Mouse (Mus musculus): ENCODE measurements around the gene Mael. TPM values are rescaled to one million over a fixed set of nuclear protein-coding genes. Genes with fewer than 3 reads are reported as not detected.
A peak's percentile ranks its signal among the peaks of the same experiment; 100 is the strongest.

Mael gene
- total RNA-seq, 2 experiments from 2014 or later = not detected

DNA sequence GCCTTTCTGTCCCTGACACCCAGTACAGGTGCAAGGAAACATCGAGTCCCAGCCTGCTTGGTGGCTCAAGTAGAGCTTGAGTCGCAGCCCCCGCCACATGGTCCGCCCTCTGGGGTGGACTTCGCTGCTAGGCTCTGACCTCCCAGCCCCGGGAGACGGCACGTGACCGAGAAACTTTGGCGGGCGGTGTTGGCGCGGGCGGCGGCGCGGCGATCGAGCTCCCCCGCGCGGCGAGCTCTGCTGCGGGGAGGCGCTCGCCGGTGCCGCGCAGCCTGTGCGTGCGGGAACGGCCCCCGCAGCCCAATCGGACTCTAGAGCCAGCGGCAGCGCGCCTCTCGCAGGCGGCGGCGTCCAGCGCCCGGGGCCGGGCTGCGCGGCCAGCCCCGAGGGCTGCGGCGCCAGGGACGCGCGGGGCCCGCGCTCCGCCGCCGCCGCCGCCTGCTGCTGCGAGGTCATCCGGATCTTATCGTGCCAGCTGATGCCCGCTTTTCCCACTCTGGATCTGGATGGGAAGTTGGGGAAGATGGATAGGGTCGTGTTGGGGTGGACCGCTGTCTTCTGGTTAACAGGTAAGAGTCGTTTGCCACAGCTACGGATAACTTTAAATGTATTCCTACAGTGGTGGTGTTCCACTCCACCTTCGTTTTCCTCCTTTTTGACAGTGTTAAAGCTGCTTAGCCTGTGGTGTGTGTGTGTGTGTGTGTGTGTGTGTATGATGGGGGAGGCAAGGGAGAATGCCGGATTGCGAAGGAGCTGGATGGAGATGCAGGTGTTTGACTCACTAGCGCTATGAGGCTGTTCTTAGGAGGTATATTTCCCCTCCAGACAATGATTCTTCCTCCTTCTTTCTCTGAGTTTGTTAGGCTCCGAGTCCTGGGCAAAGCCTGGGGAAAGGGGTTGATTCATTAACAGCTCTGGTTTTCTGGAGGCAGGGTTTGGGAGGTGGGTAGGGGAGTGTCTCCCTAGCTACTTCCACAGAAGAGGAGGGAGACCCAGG, 15.6 kb upstream of the Mael start, which contains the start of gene Ildr2:
TSS of gene Ildr2 (plus strand) at position 242 of the 997 bp plus-strand sequence.
- intact Hi-C loops (cut with DNase I) = loop anchor here (5.0 kb wide), 1 partner anchor 92 kb away; no protein-coding TSS in a partner anchor
- DNase-seq (ENCODE audit: low spot score in 2 of 2) = peak; percentile 35 to 72

- peak; percentile 71 to 83 for DNase-seq (ENCODE audit: low spot score in 2 of 2)
- intact Hi-C loops (cut with DNase I) = no loop called here
Observed at GRCm38 (mm10) chr1:166244285-166244684, 5.7 kb upstream of the Mael start.

- no peak for DNase-seq (ENCODE audit: low spot score in 2 of 2)
- intact Hi-C loops (cut with DNase I) = no loop called here
Observed at GRCm38 (mm10) chr1:166214181-166214580, 24.4 kb downstream of the Mael start.

DNA sequence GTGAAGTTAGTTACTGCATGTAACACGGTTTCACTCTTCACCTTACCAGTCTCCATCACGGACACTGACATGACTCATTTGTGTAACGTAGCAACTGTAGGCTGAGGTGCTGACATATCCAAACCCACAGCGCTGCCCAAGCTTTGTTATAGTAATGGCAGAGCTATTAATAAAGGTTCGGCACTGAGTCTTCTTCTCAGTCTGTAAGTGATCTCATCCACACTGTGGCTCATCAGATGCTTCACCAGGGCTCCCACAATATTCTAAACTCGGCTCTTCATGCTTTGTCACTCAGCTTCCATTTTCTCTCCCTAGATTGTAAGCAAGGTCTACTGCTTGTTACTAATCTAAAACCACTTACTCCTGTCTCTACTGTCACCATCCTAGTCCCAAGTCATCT, 29.2 kb downstream of the Mael start:
- no peak for DNase-seq (ENCODE audit: low spot score in 2 of 2)
- intact Hi-C loops (cut with DNase I) = no loop called here

- DNase-seq (ENCODE audit: low spot score in 2 of 2) = no peak
- intact Hi-C loops (cut with DNase I) = no loop called here
Observed at GRCm38 (mm10) chr1:166205159-166205558, 33.4 kb downstream of the Mael start.

DNA sequence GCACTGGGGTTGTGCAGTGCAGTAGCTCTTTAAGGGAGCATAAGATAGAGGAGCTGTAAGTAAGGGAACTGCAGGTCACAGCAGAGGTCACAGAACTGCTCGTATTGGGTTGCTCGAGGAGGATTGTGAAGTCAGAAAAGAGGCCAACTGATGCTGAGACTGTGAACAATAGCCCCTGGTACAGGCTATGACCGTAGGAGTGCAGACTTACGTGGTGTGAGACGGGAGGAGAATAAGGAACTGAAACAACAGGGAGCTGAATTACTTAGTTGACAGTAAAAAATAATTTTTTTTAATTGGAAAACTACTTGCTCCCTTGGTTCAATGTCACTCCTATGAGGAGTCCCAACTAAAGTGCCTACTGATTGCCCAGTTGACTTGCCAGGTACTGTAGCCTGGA, 34.4 kb downstream of the Mael start:
- intact Hi-C loops (cut with DNase I) = no loop called here
- no peak for DNase-seq (ENCODE audit: low spot score in 2 of 2)

DNA sequence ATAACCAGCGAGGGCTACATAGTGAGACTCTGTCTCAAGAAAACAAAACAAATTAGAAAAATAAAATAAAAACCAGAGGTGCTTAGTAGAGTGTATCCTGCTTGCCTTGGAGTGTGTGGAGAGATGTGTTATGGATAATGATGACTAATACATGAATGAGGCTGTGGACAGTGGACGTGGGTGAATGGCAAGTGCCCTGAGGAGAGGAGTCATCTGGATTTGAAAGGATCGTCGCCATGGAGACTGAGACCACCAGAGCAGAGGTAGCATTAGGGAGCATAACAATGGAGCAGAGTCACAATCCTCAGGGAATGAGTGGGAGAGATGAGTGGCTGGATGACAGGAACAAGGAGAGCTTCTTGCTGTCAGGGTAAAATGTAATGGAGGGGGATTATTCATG, 48.7 kb downstream of the Mael start:
- DNase-seq (ENCODE audit: low spot score in 2 of 2) = no peak
- intact Hi-C loops (cut with DNase I) = no loop called here

GRCm38 (mm10) chr1:166185357-166185756, 53.2 kb downstream of the Mael start:
- no peak for DNase-seq (ENCODE audit: low spot score in 2 of 2)

DNA sequence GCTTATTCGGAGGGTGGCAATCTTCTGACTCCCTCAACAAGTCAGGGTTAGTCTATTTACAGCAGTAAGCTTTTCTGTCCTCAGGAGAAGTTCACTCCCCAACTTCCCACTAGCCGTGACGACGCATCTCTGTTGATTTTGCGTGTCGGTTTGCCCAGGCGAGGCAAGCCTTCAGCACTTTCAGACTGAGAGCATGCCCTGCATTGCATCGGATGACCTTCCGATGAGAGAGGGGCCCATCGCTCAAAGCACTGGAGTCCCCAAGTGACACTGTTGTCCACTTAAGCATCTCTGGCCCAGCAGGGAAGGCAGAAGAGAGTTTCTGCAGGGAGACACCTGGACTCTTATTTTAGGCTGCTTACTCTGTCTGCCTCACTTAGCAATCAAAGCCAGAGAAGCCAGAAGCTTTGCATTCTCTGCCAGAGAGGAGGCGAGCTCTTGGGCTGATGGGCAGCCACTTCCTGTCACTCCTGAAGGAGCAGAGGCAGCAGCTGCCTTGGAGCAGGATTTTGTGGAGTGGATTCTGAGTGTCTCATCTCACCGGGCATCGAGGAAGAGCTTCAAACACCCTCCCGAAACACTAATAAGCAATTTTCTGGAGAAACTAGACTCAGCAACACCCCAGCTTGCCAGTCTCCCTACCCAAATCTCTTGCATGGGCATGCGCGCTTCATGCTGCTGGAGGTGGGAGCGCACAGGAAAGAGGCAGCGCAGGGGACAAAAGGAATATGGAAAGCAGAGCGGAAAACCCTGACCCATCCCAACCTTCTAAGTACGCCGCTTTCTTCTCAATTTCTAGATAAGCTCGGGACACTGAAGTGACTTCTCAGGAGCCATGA, 53.9 kb downstream of the Mael start:
- DNase-seq (ENCODE audit: low spot score in 2 of 2) = peak in 1 of 2 experiments; percentile 35
- intact Hi-C loops (cut with DNase I) = loop anchor here (5.0 kb wide), 1 partner anchor 73 kb away; no protein-coding TSS in a partner anchor

More at GRCm38 (mm10) chr1:166185357-166185756, 53.2 kb downstream of the Mael start:
- intact Hi-C loops (cut with DNase I) = no loop called here

- peak in 1 of 2 experiments; percentile 34 for DNase-seq (ENCODE audit: low spot score in 2 of 2)
- intact Hi-C loops (cut with DNase I) = loop anchor here (5.0 kb wide), 1 partner anchor 74 kb away; no protein-coding TSS in a partner anchor
Observed at GRCm38 (mm10) chr1:166182952-166183627, 55.5 kb downstream of the Mael start.

GRCm38 (mm10) chr1:166181510-166181909, 57.0 kb downstream of the Mael start:
- DNase-seq (ENCODE audit: low spot score in 2 of 2) = no peak

DNA sequence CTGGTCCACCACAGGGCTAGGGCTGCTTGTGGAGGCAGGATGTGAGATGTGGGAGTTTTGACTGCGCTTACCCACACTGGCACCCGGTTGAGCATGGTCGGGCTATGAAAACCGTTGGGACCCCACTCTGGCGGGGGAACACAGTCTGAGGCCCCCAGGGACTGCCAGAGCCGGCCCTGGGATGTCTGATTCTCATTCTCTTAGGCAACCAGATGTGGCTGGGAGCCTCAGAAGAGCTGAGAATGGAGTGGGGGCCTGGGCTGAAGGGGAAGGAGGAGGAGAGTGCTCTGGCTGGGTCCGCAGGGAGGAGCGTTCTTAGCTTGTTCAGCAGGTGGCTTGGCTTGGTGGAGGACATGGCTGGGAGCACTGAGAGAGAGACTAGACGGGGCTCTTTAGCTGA, 64.9 kb downstream of the Mael start:
- intact Hi-C loops (cut with DNase I) = no loop called here
- DNase-seq (ENCODE audit: low spot score in 2 of 2) = no peak

More at GRCm38 (mm10) chr1:166181510-166181909, 57.0 kb downstream of the Mael start:
- intact Hi-C loops (cut with DNase I) = loop anchor here (5.0 kb wide), 1 partner anchor 76 kb away; no protein-coding TSS in a partner anchor

DNA sequence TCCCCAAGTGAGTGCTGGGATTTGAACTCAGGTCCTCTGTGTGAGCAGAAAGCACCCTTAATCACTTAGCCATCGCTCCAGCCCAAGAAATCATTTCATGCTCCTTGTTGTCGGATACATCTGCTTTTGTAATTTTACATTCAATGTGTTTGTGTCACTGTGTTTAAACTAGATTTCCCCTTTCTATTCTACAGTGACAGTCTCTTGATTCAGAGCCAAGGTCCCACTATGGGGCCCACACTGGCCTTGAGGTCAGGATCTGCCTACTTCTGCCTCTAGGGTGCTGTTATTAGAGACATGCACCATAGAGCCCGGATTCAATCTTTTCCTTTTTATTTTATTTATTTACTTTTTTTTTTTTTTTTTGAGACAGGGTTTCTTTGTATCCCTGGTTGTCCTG, 65.6 kb downstream of the Mael start:
- DNase-seq (ENCODE audit: low spot score in 2 of 2) = no peak
- intact Hi-C loops (cut with DNase I) = no loop called here

DNA sequence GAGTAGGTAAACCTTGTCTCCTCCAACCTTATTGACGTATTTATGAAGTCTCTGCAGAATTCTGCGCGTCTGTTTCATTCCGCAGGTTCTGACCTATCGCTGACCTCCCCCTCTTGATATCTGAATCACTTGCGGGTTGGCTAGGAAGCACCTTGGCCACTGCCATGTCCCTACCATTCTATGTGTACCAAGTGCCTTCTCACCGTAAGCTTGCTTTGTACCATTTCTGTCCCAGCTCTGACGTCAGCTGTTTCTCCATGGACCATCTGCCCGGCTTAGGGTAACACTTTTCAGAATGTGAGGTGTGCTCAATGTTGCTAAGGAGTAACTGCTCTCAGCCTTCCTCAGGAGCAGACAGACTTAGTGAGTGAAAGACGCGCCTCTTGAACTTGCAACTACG, 67.7 kb downstream of the Mael start:
- no peak for DNase-seq (ENCODE audit: low spot score in 2 of 2)
- intact Hi-C loops (cut with DNase I) = no loop called here

GRCm38 (mm10) chr1:166169713-166170112, 68.8 kb downstream of the Mael start:
- no peak for DNase-seq (ENCODE audit: low spot score in 2 of 2)

GRCm38 (mm10) chr1:166168017-166168416, 70.5 kb downstream of the Mael start:
- no peak for DNase-seq (ENCODE audit: low spot score in 2 of 2)

More at GRCm38 (mm10) chr1:166169713-166170112, 68.8 kb downstream of the Mael start:
- intact Hi-C loops (cut with DNase I) = no loop called here

GRCm38 (mm10) chr1:166167405-166167804, 71.1 kb downstream of the Mael start:
- intact Hi-C loops (cut with DNase I) = no loop called here
- DNase-seq (ENCODE audit: low spot score in 2 of 2) = no peak

More at GRCm38 (mm10) chr1:166168017-166168416, 70.5 kb downstream of the Mael start:
- intact Hi-C loops (cut with DNase I) = no loop called here

DNA sequence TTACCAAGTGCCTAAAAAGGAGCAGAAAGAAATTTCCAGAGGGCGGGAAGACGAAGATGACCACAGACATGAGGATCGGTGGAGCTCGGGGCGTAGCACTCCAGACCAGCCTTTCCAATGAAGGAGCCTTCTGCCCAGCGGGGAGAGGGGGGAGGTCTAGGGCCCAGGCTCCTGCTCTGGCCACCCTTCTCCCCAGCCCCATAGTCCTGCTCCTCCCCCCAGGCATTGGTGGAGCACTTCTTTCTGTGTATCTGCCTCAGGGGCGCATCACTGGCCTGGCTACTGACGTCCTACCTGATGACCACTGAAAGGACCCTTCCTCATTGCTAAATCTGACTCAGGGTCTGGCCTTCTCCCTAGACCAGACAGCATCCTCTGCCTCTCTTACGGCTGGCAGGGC, 73.4 kb downstream of the Mael start:
- no peak for DNase-seq (ENCODE audit: low spot score in 2 of 2)
- intact Hi-C loops (cut with DNase I) = no loop called here

GRCm38 (mm10) chr1:166164580-166164979, 74.0 kb downstream of the Mael start:
- no peak for DNase-seq (ENCODE audit: low spot score in 2 of 2)
- intact Hi-C loops (cut with DNase I) = loop anchor here (5.0 kb wide), 2 partner anchors 88 to 198 kb away; partner anchors contain the start of gene Ildr2

All from left cerebral cortex, postnatal 14 days (tissue).